Mouse (Mus musculus): Measurements from ENCODE around the gene Mpi. TPM values are rescaled to one million over a fixed set of nuclear protein-coding genes. Genes with fewer than 3 reads are reported as not detected.

The Mpi gene
- polyA plus RNA-seq, 1 experiment from 2014 or later, result 81.7 TPM

- H3K27ac ChIP-seq (replicated peaks), result peak within 1 kb of the TSS; percentile 84
- WGBS, result under 1% methylated on average over 56 of the region's 58 CpGs
- H3K4me3 ChIP-seq (replicated peaks), result peak within 1 kb of the TSS; percentile 78
- no peaks in the 10 kb centered on the region for H3K9me3 ChIP-seq (replicated peaks)
- H3K36me3 ChIP-seq, result peaks cover 44% of the 10 kb centered on the region
- peak within 1 kb of the TSS; percentile 83 for H3K9ac ChIP-seq (replicated peaks)
- H3K4me2 ChIP-seq, result peak within 1 kb of the TSS; percentile 92
- no peaks in the 10 kb centered on the region for H3K27me3 ChIP-seq (replicated peaks)
- H3K4me1 ChIP-seq, result peaks cover 22% of the 10 kb centered on the region
- peak; percentile 88 for ATAC-seq (ENCODE audit: low FRiP score)
Observed at GRCm38 (mm10) chr9:57589224-57590126, 36.9 kb upstream of the Mpi start, which contains the start of gene Ulk3. Ulk3 (plus strand) TSS chr9:57589452.

GRCm38 (mm10) chr9:57584991-57585390 lies 32.4 kb upstream of the Mpi start:
- peaks cover 12% of the 10 kb centered on the region for H3K4me1 ChIP-seq
- ATAC-seq (ENCODE audit: low FRiP score), result no peak
- H3K27me3 ChIP-seq (replicated peaks), result no peaks in the 10 kb centered on the region

DNA sequence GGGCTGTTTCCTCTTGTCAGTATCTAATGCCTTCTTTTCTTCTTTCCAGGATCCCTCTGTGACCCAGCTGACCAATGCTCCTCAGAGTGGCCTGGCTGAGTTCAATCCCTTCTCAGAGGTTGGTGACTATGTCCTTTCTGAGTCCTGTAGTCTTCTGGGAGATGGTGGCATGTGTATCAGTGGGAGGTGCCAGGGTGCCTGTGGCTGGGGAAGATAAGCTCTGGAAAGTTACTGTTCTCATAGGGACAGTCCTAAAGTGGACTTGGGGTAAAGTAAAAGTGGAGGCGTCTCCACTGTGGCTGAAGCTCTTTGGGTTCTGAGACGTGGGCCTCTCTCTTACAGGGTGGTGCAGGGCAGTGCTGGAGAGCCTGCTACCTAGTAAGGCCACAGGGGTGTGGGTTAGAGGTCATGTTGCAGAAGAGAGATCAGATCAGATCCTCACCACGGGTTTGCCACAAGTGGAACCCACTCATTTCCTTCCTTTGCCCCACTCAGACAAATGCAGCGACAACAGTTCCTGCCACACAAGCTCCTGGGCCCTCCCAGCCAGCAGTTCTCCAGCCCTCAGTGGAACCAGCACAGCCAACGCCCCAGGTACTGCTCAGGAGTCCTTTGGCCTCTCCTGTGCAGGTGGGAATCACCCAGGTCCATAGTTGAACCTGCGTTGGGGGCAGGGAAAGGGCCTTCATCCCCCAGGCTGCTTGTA lies 24.7 kb upstream of the Mpi start:
- no peak overlapping the region for H3K27ac ChIP-seq (replicated peaks)
- H3K27me3 ChIP-seq (replicated peaks), result no peaks in the 10 kb centered on the region
- no peak overlapping the region for H3K4me3 ChIP-seq (replicated peaks)
- no peak overlapping the region for H3K9ac ChIP-seq (replicated peaks)
- no peaks in the 10 kb centered on the region for H3K4me1 ChIP-seq
- 83% methylated on average over 6 of the region's 6 CpGs for WGBS
- ATAC-seq (ENCODE audit: low FRiP score), result no peak
- H3K36me3 ChIP-seq, result peaks cover 56% of the 10 kb centered on the region
- H3K4me2 ChIP-seq, result no peak overlapping the region
- H3K9me3 ChIP-seq (replicated peaks), result no peaks in the 10 kb centered on the region

More at GRCm38 (mm10) chr9:57584991-57585390, 32.4 kb upstream of the Mpi start:
- H3K9ac ChIP-seq (replicated peaks), result no peak overlapping the region
- H3K9me3 ChIP-seq (replicated peaks), result no peaks in the 10 kb centered on the region
- peaks cover 62% of the 10 kb centered on the region for H3K36me3 ChIP-seq
- no peak overlapping the region for H3K27ac ChIP-seq (replicated peaks)
- H3K4me2 ChIP-seq, result no peak overlapping the region
- 87% methylated on average over 3 of the region's 3 CpGs for WGBS
- H3K4me3 ChIP-seq (replicated peaks), result no peak overlapping the region

- Histone ChIP-seq H3K27me3 (replicated peaks) (no peaks in the 10 kb centered on the region), H3K27ac (replicated peaks) (no peak overlapping the region), H3K36me3 (peaks cover 42% of the 10 kb centered on the region), H3K9me3 (replicated peaks) (no peaks in the 10 kb centered on the region), H3K9ac (replicated peaks) (no peak overlapping the region), H3K4me3 (replicated peaks) (no peak overlapping the region), H3K4me2 (no peak overlapping the region), H3K4me1 (no peaks in the 10 kb centered on the region)
- WGBS, result 87% methylated on average over 3 of the region's 3 CpGs
- no peak for ATAC-seq (ENCODE audit: low FRiP score)
Observed at GRCm38 (mm10) chr9:57575577-57575976, 23.0 kb upstream of the Mpi start.

- Histone ChIP-seq H3K27ac (replicated peaks) (no peak overlapping the region), H3K36me3 (peaks cover 38% of the 10 kb centered on the region), H3K4me1 (no peaks in the 10 kb centered on the region), H3K4me2 (no peak overlapping the region), H3K9ac (replicated peaks) (no peak overlapping the region), H3K4me3 (replicated peaks) (no peak overlapping the region), H3K27me3 (replicated peaks) (no peaks in the 10 kb centered on the region), H3K9me3 (replicated peaks) (no peaks in the 10 kb centered on the region)
- ATAC-seq (ENCODE audit: low FRiP score), result no peak
Observed at GRCm38 (mm10) chr9:57574397-57574796, 21.8 kb upstream of the Mpi start.

DNA sequence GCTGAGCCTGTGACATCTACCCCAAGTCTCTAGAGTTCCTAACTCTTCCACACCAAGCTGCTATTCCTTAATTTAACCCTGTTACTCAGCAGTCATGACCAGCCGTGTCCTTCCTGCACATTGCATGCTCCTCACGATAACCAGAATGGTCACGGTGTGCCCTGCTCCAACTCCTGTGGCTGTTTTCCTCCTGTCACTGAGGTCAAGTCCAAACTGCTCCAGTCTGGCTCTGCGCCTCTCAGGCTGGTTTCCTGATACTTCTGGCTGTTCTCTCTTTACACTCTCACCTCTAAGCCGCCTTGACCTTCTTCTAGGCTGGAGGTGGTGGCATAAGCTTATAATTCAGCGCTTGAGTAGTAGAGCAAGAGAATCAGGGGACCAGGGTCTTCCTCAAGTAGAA lies 15.9 kb upstream of the Mpi start:
- peaks cover 22% of the 10 kb centered on the region for H3K4me1 ChIP-seq
- no peak overlapping the region for H3K4me3 ChIP-seq (replicated peaks)
- no peak overlapping the region for H3K4me2 ChIP-seq
- no peak overlapping the region for H3K9ac ChIP-seq (replicated peaks)
- H3K27ac ChIP-seq (replicated peaks), result no peak overlapping the region
- ATAC-seq (ENCODE audit: low FRiP score), result no peak
- peaks cover 26% of the 10 kb centered on the region for H3K36me3 ChIP-seq
- 95% methylated on average over 6 of the region's 6 CpGs for WGBS
- no peaks in the 10 kb centered on the region for H3K9me3 ChIP-seq (replicated peaks)
- H3K27me3 ChIP-seq (replicated peaks), result no peaks in the 10 kb centered on the region

DNA sequence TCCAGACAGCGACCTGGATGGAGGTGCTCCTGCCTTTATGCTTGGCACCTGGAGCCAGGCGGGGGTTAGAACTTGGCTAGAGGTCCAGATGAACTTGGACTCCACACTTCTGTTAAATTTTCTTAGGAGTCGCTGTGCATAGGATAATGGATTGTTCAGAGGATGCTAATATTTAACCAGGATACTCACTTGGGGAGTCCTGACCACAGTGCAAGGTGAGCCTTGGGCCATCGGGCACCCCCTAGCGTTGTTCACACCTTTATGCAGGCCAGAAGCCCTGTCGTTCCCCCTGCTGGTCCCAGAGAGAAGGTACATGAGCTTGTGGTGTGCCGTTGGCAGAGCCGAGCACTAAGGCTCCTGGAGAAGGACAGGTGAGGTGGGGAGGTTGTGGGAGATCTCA lies 14.3 kb upstream of the Mpi start:
- WGBS, result 67% methylated on average over 8 of the region's 8 CpGs
- Histone ChIP-seq H3K27ac (replicated peaks) (peak overlapping the region; percentile 64; the same call in 1 of the 2 replicates), H3K4me1 (peaks cover 36% of the 10 kb centered on the region)

DNA sequence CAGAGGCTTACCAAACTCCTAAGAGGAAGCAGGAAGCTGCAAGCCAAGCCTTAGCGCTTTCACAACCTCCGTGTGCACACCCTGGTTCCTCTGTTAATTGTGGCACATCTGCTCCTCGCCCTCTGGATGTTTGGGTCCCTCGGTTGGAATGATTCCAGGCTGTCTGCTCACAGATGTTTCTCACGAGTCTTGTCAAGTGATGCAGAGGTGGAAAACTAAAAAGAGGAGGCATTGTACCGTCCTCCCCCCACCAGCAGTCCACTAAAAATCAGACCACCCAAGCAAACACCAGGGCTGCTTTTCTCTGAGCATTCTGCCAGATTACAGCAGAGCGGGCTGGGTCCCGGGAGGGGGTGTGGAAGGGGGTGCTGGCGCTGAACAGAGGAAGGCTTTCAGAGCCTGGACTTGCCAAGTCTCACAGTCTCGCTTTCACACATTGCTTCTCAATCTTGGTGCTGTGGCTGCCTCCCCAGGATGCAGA lies 13.2 kb upstream of the Mpi start:
- Histone ChIP-seq H3K9me3 (replicated peaks) (no peaks in the 10 kb centered on the region), H3K27ac (replicated peaks) (peak overlapping the region; percentile 64), H3K36me3 (peaks cover 22% of the 10 kb centered on the region), H3K9ac (replicated peaks) (no peak overlapping the region), H3K4me3 (replicated peaks) (no peak overlapping the region), H3K27me3 (replicated peaks) (no peaks in the 10 kb centered on the region), H3K4me2 (no peak overlapping the region), H3K4me1 (peaks cover 43% of the 10 kb centered on the region)
- no peak for ATAC-seq (ENCODE audit: low FRiP score)
- 52% methylated on average over 10 of the region's 10 CpGs for WGBS

More for the DNA sequence above, 14.3 kb upstream of the Mpi start:
- no peak overlapping the region for H3K4me2 ChIP-seq
- no peaks in the 10 kb centered on the region for H3K9me3 ChIP-seq (replicated peaks)
- H3K36me3 ChIP-seq, result peaks cover 24% of the 10 kb centered on the region
- no peak overlapping the region for H3K4me3 ChIP-seq (replicated peaks)
- H3K27me3 ChIP-seq (replicated peaks), result no peaks in the 10 kb centered on the region
- H3K9ac ChIP-seq (replicated peaks), result no peak overlapping the region
- ATAC-seq (ENCODE audit: low FRiP score), result no peak

GRCm38 (mm10) chr9:57564609-57565008 lies 12.0 kb upstream of the Mpi start:
- WGBS, result 92% methylated on average over 6 of the region's 6 CpGs
- Histone ChIP-seq H3K9me3 (replicated peaks) (no peaks in the 10 kb centered on the region), H3K4me3 (replicated peaks) (no peak overlapping the region), H3K4me2 (no peak overlapping the region), H3K27ac (replicated peaks) (no peak overlapping the region), H3K4me1 (peaks cover 48% of the 10 kb centered on the region), H3K27me3 (replicated peaks) (no peaks in the 10 kb centered on the region), H3K9ac (replicated peaks) (no peak overlapping the region), H3K36me3 (peaks cover 15% of the 10 kb centered on the region)
- ATAC-seq (ENCODE audit: low FRiP score), result no peak

GRCm38 (mm10) chr9:57562896-57563372 lies 10.4 kb upstream of the Mpi start:
- 77% methylated on average over 4 of the region's 4 CpGs for WGBS
- ATAC-seq (ENCODE audit: low FRiP score), result no peak
- Histone ChIP-seq H3K4me3 (replicated peaks) (no peak overlapping the region), H3K9ac (replicated peaks) (no peak overlapping the region), H3K27ac (replicated peaks) (no peak overlapping the region), H3K27me3 (replicated peaks) (no peaks in the 10 kb centered on the region), H3K36me3 (no peaks in the 10 kb centered on the region), H3K9me3 (replicated peaks) (no peaks in the 10 kb centered on the region), H3K4me2 (no peak overlapping the region), H3K4me1 (peaks cover 48% of the 10 kb centered on the region)

GRCm38 (mm10) chr9:57561711-57562099 lies 9.1 kb upstream of the Mpi start:
- H3K27me3 ChIP-seq (replicated peaks), result no peaks in the 10 kb centered on the region
- no peaks in the 10 kb centered on the region for H3K9me3 ChIP-seq (replicated peaks)
- ATAC-seq (ENCODE audit: low FRiP score), result no peak
- no peak overlapping the region for H3K27ac ChIP-seq (replicated peaks)
- H3K36me3 ChIP-seq, result no peaks in the 10 kb centered on the region
- no peak overlapping the region for H3K9ac ChIP-seq (replicated peaks)
- H3K4me1 ChIP-seq, result peaks cover 48% of the 10 kb centered on the region
- H3K4me3 ChIP-seq (replicated peaks), result peak overlapping the region; percentile 85
- 78% methylated on average over 13 of the region's 13 CpGs for WGBS
- peak overlapping the region; percentile 90 for H3K4me2 ChIP-seq
